Mouse (Mus musculus) neural tube, embryonic 11.5 days (tissue): Measurements from ENCODE around the gene Zfhx3. TPM values are rescaled to one million over a fixed set of nuclear protein-coding genes. Genes with fewer than 3 reads are reported as not detected.
A peak's percentile ranks its signal among the peaks of the same experiment; 100 is the strongest.

Experiments used
- ATAC-seq: fragments of 200-750 bp; cut with Nextera tagmentation; 2 replicates; pipeline ENCODE4 v1.8.0; 2017; ENCODE audit warnings: moderate number of reproducible peaks, mild to moderate bottlenecking, moderate TSS enrichment, moderate library complexity; ENCODE audit not compliant: insufficient read depth, low FRiP score, low TSS enrichment
- DNase-seq: peaks from one replicate; pipeline ENCODE4 v3.0.0-alpha.2; 2015; ENCODE audit warnings: low spot score
- H3K27ac ChIP-seq: fragments of 300-500 bp; sonication (generic); 2 replicates; pipeline ENCODE4 v1.5.1; 2014; ENCODE audit warnings: low read depth, mild to moderate bottlenecking, low read length
- H3K27me3 ChIP-seq: fragments of 300-500 bp; sonication (generic); 2 replicates; pipeline ENCODE4 v1.6.1; 2014; ENCODE audit warnings: mild to moderate bottlenecking, low read length, mixed read lengths; ENCODE audit not compliant: control insufficient read depth, insufficient read depth
- H3K36me3 ChIP-seq: fragments of 300-500 bp; sonication (generic); 2 replicates; pipeline ENCODE4 v1.6.1; 2014; ENCODE audit warnings: mild to moderate bottlenecking, low read length, moderate library complexity, mixed read lengths; ENCODE audit not compliant: control insufficient read depth, insufficient read depth
- H3K4me1 ChIP-seq: fragments of 300-500 bp; sonication (generic); 2 replicates; pipeline ENCODE4 v1.6.1; 2014; ENCODE audit warnings: low read length, mixed read lengths; ENCODE audit not compliant: control insufficient read depth, insufficient read depth
- H3K4me2 ChIP-seq: fragments of 300-500 bp; sonication (generic); 2 replicates; pipeline ENCODE4 v1.6.1; 2014; ENCODE audit warnings: low read depth, mild to moderate bottlenecking, moderate library complexity
- H3K4me3 ChIP-seq: fragments of 300-500 bp; sonication (generic); 2 replicates; pipeline ENCODE4 v1.5.1; 2014; ENCODE audit warnings: low read depth, low read length
- H3K9ac ChIP-seq: fragments of 300-500 bp; sonication (generic); 2 replicates; pipeline ENCODE4 v1.6.1; 2014; ENCODE audit warnings: mild to moderate bottlenecking, low read length
- H3K9me3 ChIP-seq: fragments of 300-500 bp; sonication (generic); 2 replicates; pipeline ENCODE4 v1.6.1; 2016; ENCODE audit warnings: low read length; ENCODE audit not compliant: control insufficient read depth
- WGBS: fragments of 180-500 bp; shearing (Covaris S2); extraction: QIAGEN DNeasy Blood & Tissue Kit; methylation state at CpG from one replicate; pipeline ENCODE4 v1.1.7; 2014; 5-methylcytosine and 5-hydroxymethylcytosine counted together
- polyA plus RNA-seq: library from polyadenylated mRNA; unstranded; fragments of >200 nt; fragmentation: Nextera tagmentation; extraction: Ambion mirVana; gene quantifications from 2 replicates; pipeline ENCODE4 v1.2.1, GENCODE M21; 2014

Gene Zfhx3
- polyA plus RNA-seq, 1 experiment from 2014 or later = 36.2 TPM

DNA sequence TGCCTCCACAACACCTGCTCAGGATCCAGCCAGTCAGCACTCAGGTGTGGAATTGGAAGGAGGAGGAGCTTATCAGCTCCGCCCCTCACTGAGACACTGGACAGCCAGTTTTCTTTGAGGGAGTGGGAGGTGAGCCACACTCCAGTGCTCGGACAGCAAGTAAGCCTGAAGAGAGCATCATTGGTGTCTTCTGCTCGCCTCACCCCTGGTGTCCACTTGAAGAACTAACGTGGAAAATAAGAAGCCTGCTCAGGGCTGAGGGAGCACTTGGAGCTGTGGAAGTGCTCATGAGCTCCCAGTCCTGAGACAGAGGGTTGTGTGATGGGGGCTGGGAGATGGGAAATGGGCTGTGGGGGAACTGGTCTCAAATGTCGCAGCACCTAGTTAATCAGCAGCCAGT is 988.2 kb downstream of the Zfhx3 start:
- ATAC-seq = no peak
- WGBS = 70% methylated on average over 5 of the region's 5 CpGs
- no peaks in the 10 kb centered on the region for H3K27me3 ChIP-seq

DNA sequence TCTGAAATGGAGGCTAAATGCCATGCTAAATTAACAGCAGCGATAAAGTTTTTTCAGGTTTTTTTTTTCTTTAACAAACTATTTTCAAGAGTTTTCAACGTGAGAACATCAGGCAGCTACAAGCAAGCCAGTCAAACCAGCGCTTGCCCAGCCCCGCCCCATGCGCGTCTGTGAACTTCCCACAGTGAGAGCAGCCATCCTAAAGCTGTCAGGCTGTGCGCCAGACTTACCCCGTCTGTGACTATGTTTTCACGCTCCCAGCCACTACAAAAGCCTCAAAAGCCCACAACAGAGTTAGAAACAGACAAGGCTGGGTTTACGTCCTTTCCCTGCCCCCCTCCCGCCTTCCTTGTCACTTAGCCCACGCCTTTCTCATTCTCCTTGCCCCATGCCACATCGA is 989.4 kb downstream of the Zfhx3 start:
- Histone ChIP-seq H3K4me3 (no peak overlapping the region), H3K9ac (peak overlapping the region; percentile 35; the same call in 1 of the 2 replicates), H3K4me2 (no peak overlapping the region), H3K4me1 (no peaks in the 10 kb centered on the region), H3K9me3 (no peaks in the 10 kb centered on the region), H3K27ac (no peak overlapping the region), H3K27me3 (no peaks in the 10 kb centered on the region), H3K36me3 (peaks cover 6% of the 10 kb centered on the region; the same call in 1 of the 2 replicates)
- ATAC-seq (no peak), DNase-seq (no peak)
- WGBS = 66% methylated on average over 13 of the region's 13 CpGs

More for the DNA sequence above, 988.2 kb downstream of the Zfhx3 start:
- Histone ChIP-seq H3K4me2 (no peak overlapping the region), H3K27ac (no peak overlapping the region), H3K36me3 (peaks cover 6% of the 10 kb centered on the region; the same call in 1 of the 2 replicates), H3K4me3 (no peak overlapping the region), H3K9ac (no peak overlapping the region), H3K4me1 (no peaks in the 10 kb centered on the region), H3K9me3 (no peaks in the 10 kb centered on the region)
- DNase-seq = no peak

DNA sequence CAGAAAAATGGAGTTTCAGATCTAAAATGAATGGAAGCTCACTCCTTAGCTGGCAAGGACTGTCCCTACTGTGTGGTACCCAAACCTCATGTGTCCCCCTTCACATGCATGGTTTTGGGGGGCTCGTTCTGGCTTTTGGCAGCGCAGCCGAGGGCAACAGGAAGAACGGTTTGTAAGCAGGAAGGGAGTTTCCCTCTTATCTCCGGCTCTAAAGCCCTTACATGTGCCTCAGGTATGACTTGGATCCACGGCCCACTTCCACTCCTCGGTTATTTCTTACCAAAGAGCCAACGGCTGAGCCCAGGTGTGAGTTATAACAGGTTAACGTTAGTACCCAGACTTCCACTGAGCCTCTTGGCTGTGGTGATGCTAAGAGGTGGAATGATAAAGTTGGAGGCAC is 990.3 kb downstream of the Zfhx3 start:
- WGBS = 91% methylated on average over 9 of the region's 9 CpGs
- Histone ChIP-seq H3K9me3 (no peaks in the 10 kb centered on the region), H3K9ac (no peak overlapping the region), H3K4me1 (no peaks in the 10 kb centered on the region), H3K4me3 (no peak overlapping the region), H3K27me3 (no peaks in the 10 kb centered on the region), H3K27ac (no peak overlapping the region), H3K36me3 (peaks cover 6% of the 10 kb centered on the region; the same call in 1 of the 2 replicates), H3K4me2 (no peak overlapping the region)
- DNase-seq (no peak), ATAC-seq (no peak)

DNA sequence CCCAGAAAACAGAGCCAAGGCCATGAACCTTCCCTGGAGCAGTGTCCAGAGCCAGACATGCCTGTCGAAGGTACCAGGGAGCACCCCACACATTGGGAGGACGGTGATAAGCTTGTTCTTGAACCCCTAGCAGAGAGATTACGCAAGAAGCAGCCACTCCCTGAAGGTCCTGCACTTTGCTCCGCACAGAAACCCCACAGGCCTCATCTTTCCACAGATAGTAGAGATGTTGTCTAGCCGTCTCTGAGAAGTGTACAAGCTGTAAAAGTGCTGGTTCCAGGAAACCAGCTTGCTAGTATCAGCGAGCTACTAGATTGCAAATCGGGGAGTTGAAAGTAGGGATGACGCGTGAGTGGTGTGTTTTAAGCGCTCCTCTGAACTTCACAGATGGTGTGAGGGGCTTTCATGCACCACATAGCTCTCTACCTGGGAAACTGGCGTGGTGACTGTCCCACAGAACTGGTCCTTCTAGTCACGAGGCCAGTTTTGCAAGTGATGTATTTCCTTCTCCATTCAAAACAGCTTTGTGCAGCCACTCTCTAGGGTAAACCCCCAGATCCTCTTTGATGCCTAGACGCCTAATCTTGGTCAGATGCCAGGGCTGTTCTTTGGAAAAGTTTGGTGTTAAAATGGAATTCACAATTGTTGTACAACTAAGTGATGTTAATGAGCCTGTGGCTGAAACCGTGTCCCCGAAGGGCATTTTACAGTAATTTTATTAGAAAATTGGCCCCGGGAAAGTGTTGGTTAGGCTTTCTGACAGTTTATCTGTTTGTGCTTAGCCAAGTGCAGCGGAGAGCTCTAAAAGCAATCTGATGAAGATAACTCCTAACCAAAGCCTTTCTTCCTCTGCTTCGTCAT is 993.6 kb downstream of the Zfhx3 start:
- Histone ChIP-seq H3K27ac (no peak overlapping the region), H3K4me1 (no peaks in the 10 kb centered on the region), H3K36me3 (peaks cover 6% of the 10 kb centered on the region; the same call in 1 of the 2 replicates), H3K9ac (no peak overlapping the region), H3K4me2 (no peak overlapping the region), H3K4me3 (no peak overlapping the region), H3K27me3 (no peaks in the 10 kb centered on the region), H3K9me3 (no peaks in the 10 kb centered on the region)
- ATAC-seq (no peak), DNase-seq (no peak)
- 90% methylated on average over 18 of the region's 18 CpGs for WGBS

DNA sequence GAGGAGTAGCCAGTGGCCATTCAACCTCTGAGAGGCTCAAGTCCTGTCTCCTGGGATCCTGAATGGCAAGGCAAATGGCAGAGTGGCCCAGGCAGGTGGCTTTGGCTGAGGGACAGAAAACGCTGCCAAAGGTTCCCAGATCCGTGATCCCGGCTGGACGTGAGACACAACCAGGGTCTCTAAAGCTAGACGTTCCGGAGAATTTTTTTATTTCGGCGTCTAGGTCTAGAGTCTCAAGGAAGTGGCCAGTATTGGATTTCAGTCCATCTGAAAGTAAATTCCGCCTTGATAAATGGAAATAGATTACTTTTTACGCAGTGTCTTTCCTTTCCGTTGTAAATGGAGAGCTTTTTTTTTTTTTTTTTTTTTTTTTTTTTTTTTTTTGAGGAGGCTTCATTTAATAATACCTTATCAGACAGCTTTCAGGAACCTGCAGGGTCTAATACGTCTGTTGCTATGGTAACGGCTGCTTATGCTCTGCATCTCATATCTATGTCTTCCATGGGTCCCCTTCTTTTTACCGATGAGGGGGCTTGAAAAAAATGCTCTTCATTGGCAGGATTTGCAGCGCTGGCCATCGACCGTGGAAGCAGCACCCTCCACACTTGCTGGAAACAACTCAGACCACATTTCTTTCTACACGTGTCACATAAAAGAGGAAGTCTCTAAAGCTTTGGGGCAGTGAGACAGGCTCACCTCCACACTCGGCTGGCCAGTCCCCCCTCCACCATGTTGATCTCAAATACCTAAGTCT is 994.4 kb downstream of the Zfhx3 start:
- Histone ChIP-seq H3K27me3 (no peaks in the 10 kb centered on the region), H3K9me3 (no peaks in the 10 kb centered on the region), H3K4me3 (no peak overlapping the region), H3K4me1 (no peaks in the 10 kb centered on the region), H3K9ac (no peak overlapping the region), H3K27ac (no peak overlapping the region), H3K36me3 (peaks cover 6% of the 10 kb centered on the region; the same call in 1 of the 2 replicates), H3K4me2 (no peak overlapping the region)
- no peak for DNase-seq
- 85% methylated on average over 19 of the region's 19 CpGs for WGBS
- no peak for ATAC-seq

DNA sequence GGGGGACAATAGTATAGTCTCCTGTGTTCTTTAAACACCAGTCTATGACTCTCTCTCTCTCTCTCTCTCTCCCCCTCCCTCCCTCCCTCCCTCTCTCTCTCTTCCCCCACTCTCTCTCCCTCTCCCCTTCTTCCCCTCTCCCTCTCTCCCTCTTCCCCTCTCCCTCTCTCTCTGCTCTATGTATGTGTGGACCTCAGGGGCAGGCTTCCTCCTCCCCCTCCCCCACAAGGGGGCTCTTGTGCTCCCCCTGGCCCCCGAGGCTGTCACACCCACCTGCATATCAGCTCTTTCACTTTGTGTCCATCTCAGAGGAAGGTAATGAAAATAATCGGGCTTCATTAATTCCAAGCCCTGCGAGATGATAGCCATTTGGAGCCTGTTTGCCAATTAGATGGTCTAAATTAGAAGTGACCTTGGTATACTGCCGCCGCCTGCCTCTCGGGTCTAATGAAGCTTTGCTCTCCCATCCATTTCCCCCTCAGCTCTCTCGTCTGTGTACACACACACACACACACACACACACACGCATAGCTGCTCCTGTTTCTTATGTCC is 995.5 kb downstream of the Zfhx3 start:
- no peak overlapping the region for H3K4me2 ChIP-seq
- no peak overlapping the region for H3K9ac ChIP-seq
- H3K9me3 ChIP-seq = no peaks in the 10 kb centered on the region
- peaks cover 6% of the 10 kb centered on the region; the same call in 1 of the 2 replicates for H3K36me3 ChIP-seq
- 85% methylated on average over 8 of the region's 8 CpGs for WGBS
- no peak overlapping the region for H3K27ac ChIP-seq
- no peaks in the 10 kb centered on the region for H3K27me3 ChIP-seq
- H3K4me3 ChIP-seq = no peak overlapping the region
- no peak for DNase-seq
- H3K4me1 ChIP-seq = no peaks in the 10 kb centered on the region
- ATAC-seq = no peak

DNA sequence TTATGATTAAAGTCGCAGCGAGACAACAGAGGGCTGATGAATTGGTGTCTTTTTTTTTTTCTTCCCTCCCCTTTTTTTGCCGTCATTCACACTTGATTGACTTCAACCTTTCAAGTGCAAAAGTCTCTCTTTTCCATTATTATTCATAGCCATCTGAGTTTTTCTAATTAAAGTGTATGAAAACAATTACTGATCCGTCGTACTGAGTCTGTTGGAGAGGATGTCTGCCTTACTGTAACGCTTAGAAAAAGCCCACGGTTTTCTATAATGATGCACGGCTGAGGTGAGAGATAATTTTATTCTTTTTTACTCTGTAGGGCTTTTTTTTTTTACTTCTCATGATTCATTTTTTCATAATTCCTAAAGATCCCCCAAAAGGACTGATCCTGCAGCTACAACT is 1000.2 kb downstream of the Zfhx3 start:
- DNase-seq (no peak), ATAC-seq (no peak)
- H3K36me3 ChIP-seq = peaks cover 23% of the 10 kb centered on the region
- H3K27me3 ChIP-seq = no peaks in the 10 kb centered on the region
- H3K9ac ChIP-seq = no peak overlapping the region
- H3K4me1 ChIP-seq = peaks cover 5% of the 10 kb centered on the region; the same call in 1 of the 2 replicates
- WGBS = 74% methylated on average over 8 of the region's 8 CpGs
- H3K9me3 ChIP-seq = no peaks in the 10 kb centered on the region
- H3K4me2 ChIP-seq = no peak overlapping the region
- no peak overlapping the region for H3K4me3 ChIP-seq
- H3K27ac ChIP-seq = 0 out of 2 replicates have a peak overlapping the region, but pooled peaks have one; percentile 17

DNA sequence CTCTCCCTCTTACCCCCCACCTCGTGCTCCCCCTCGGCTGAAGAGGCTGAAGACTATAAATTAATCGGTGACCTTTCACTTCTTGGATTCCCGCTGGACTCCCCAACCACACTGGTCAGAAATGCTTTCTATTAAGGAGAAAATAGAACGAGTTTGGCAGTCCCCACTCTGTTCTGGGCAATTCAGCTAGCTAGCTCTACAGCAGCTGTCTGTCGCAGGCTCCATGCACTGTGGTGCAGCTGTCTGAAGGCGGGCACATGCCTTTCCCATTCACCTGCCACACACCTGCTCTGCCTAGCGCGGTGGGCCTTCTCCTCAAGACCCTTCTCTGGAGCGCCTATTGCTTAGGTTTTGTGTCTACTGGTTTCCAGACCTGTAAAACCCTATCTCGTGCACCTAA is 1000.7 kb downstream of the Zfhx3 start:
- DNase-seq (no peak), ATAC-seq (no peak)
- Histone ChIP-seq H3K9me3 (no peaks in the 10 kb centered on the region), H3K9ac (no peak overlapping the region), H3K4me3 (no peak overlapping the region), H3K27me3 (no peaks in the 10 kb centered on the region), H3K36me3 (peaks cover 27% of the 10 kb centered on the region), H3K4me1 (peaks cover 5% of the 10 kb centered on the region; the same call in 1 of the 2 replicates), H3K27ac (no peak overlapping the region), H3K4me2 (no peak overlapping the region)
- WGBS = 74% methylated on average over 11 of the region's 11 CpGs
